Mouse (Mus musculus) bone marrow, adult 2 months (tissue): ENCODE data around the gene Adgrb3. TPM values are rescaled to one million over a fixed set of nuclear protein-coding genes. Genes with fewer than 3 reads are reported as not detected.

Experiments used
- H3K27ac ChIP-seq: fragments of 200-500 bp; 2 replicates; pipeline ENCODE4 v1.5.1; 2012; ENCODE audit warnings: low read depth, mild to moderate bottlenecking, control low read depth, inconsistent platforms, low read length; ENCODE audit not compliant: control insufficient read depth, poor library complexity, insufficient read depth
- H3K4me1 ChIP-seq: fragments of 200-500 bp; 2 replicates; pipeline ENCODE4 v1.6.1; 2011; ENCODE audit warnings: low read length; ENCODE audit not compliant: control insufficient read depth, insufficient read depth
- H3K4me3 ChIP-seq: fragments of 200-500 bp; replicated peaks from 2 replicates; pipeline ENCODE3; 2011; ENCODE audit warnings: mild to moderate bottlenecking, low read depth, low read length, control low read depth; ENCODE audit not compliant: control insufficient read depth
- CTCF ChIP-seq: fragments of 200-500 bp; IDR thresholded peaks from 2 replicates; pipeline ENCODE4 v1.5.1; 2011; ENCODE audit warnings: low read length, control low read depth; ENCODE audit not compliant: control insufficient read depth, insufficient read depth
- POLR2A ChIP-seq: fragments of 200-500 bp; IDR thresholded peaks from 2 replicates; pipeline ENCODE4 v1.6.1; 2011; ENCODE audit warnings: low read depth, mild to moderate bottlenecking, control low read depth, low read length, borderline replicate concordance; ENCODE audit not compliant: control insufficient read depth
- WGBS: fragments of 180-500 bp; shearing (Covaris S2); methylation state at CpG from one replicate; pipeline ENCODE4 v1.1.7; 2018; 5-methylcytosine and 5-hydroxymethylcytosine counted together
- polyA plus RNA-seq: library from polyadenylated mRNA; stranded (reverse); fragments of >200 nt; gene quantifications from 2 replicates; pipeline ENCODE4 v1.2.4, GENCODE M21; 2011; ENCODE audit warnings: low replicate concordance; ENCODE audit not compliant: missing spikeins, insufficient read depth, insufficient read length

Adgrb3 gene
- polyA plus RNA-seq, 1 experiment, result 0.35 TPM

- H3K4me3 ChIP-seq, result no peak overlapping the region
- TF ChIP-seq POLR2A, result no peak
- no peak for TF ChIP-seq CTCF
- H3K4me1 ChIP-seq, result no peaks in the 10 kb centered on the region
- H3K27ac ChIP-seq, result no peak overlapping the region
- 3% methylated on average over 60 of the region's 99 CpGs for WGBS
These were observed 629 bp upstream of the Adgrb3 start for GRCm38 (mm10) chr1:25829921-25830751.

- Histone ChIP-seq H3K27ac (no peak overlapping the region), H3K4me3 (no peak overlapping the region), H3K4me1 (no peaks in the 10 kb centered on the region)
- TF ChIP-seq POLR2A (no peak), CTCF (no peak)
- WGBS, result 66% methylated on average over 9 of the region's 9 CpGs
These were observed 1.3 kb downstream of the Adgrb3 start for GRCm38 (mm10) chr1:25828071-25828755.

- Histone ChIP-seq H3K4me3 (no peak overlapping the region), H3K27ac (no peak overlapping the region), H3K4me1 (no peaks in the 10 kb centered on the region)
- TF ChIP-seq CTCF (no peak), POLR2A (no peak)
- 65% methylated on average over 9 of the region's 9 CpGs for WGBS
These were observed 2.1 kb downstream of the Adgrb3 start for GRCm38 (mm10) chr1:25827436-25827835.

GRCm38 (mm10) chr1:25826771-25827170, 2.7 kb downstream of the Adgrb3 start:
- no peak for TF ChIP-seq CTCF
- TF ChIP-seq POLR2A, result no peak
- no peaks in the 10 kb centered on the region for H3K4me1 ChIP-seq
- H3K27ac ChIP-seq, result no peak overlapping the region
- H3K4me3 ChIP-seq, result no peak overlapping the region
- 9% methylated on average over 7 of the region's 7 CpGs for WGBS

GRCm38 (mm10) chr1:25824626-25825025, 4.9 kb downstream of the Adgrb3 start:
- Histone ChIP-seq H3K27ac (no peak overlapping the region), H3K4me3 (no peak overlapping the region), H3K4me1 (no peaks in the 10 kb centered on the region)
- TF ChIP-seq CTCF, result no peak
- TF ChIP-seq POLR2A, result no peak
- WGBS, result 31% methylated on average over 4 of the region's 4 CpGs

GRCm38 (mm10) chr1:25823961-25824360, 5.5 kb downstream of the Adgrb3 start:
- TF ChIP-seq CTCF, result no peak
- 77% methylated on average over 10 of the region's 10 CpGs for WGBS
- Histone ChIP-seq H3K4me1 (no peaks in the 10 kb centered on the region), H3K4me3 (no peak overlapping the region), H3K27ac (no peak overlapping the region)

- Histone ChIP-seq H3K4me1 (no peaks in the 10 kb centered on the region), H3K27ac (no peak overlapping the region), H3K4me3 (no peak overlapping the region)
- no peak for TF ChIP-seq POLR2A
- WGBS, result 75% methylated on average over 1 of the region's 1 CpGs
These were observed 14.0 kb downstream of the Adgrb3 start for GRCm38 (mm10) chr1:25815491-25815890.

- no peak overlapping the region for H3K4me3 ChIP-seq
- no peaks in the 10 kb centered on the region for H3K4me1 ChIP-seq
- no peak for TF ChIP-seq POLR2A
- no peak overlapping the region for H3K27ac ChIP-seq
- 78% methylated on average over 1 of the region's 1 CpGs for WGBS
These were observed 50.7 kb downstream of the Adgrb3 start for GRCm38 (mm10) chr1:25778784-25779183.

GRCm38 (mm10) chr1:25777459-25777858, 52.0 kb downstream of the Adgrb3 start:
- 71% methylated on average over 4 of the region's 4 CpGs for WGBS
- Histone ChIP-seq H3K4me3 (no peak overlapping the region), H3K27ac (no peak overlapping the region), H3K4me1 (no peaks in the 10 kb centered on the region)
- TF ChIP-seq POLR2A (no peak), CTCF (no peak)
